Mouse (Mus musculus) hindbrain, postnatal 0 days (tissue): ENCODE results near the gene Kctd13. TPM values are rescaled to one million over a fixed set of nuclear protein-coding genes. Genes with fewer than 3 reads are reported as not detected.
A peak's percentile ranks its signal among the peaks of the same experiment; 100 is the strongest.

Source experiments
- ATAC-seq: fragments of 200-750 bp; cut with Nextera tagmentation; 2 replicates; pipeline ENCODE4 v1.8.0; 2017; ENCODE audit warnings: mild to moderate bottlenecking, moderate TSS enrichment, moderate library complexity
- DNase-seq: peaks from one replicate; pipeline ENCODE4 v3.0.0-alpha.2; 2015; ENCODE audit warnings: low spot score
- H3K27ac ChIP-seq: fragments of 300-500 bp; sonication (generic); 2 replicates; pipeline ENCODE4 v1.5.1; 2014; ENCODE audit warnings: mild to moderate bottlenecking
- H3K27me3 ChIP-seq: fragments of 300-500 bp; sonication (generic); 2 replicates; pipeline ENCODE4 v1.6.1; 2014; ENCODE audit warnings: low read length, mixed read lengths; ENCODE audit not compliant: insufficient read depth
- H3K36me3 ChIP-seq: fragments of 300-500 bp; sonication (generic); 2 replicates; pipeline ENCODE4 v1.6.1; 2014; ENCODE audit warnings: low read length, mixed read lengths; ENCODE audit not compliant: insufficient read depth
- H3K4me1 ChIP-seq: fragments of 300-500 bp; sonication (generic); 2 replicates; pipeline ENCODE4 v1.6.1; 2014; ENCODE audit warnings: antibody characterized with exemption, low read length, mixed read lengths; ENCODE audit not compliant: insufficient read depth
- H3K4me2 ChIP-seq: fragments of 300-500 bp; sonication (generic); 2 replicates; pipeline ENCODE4 v1.6.1; 2014; ENCODE audit warnings: low read depth, mild to moderate bottlenecking, low read length, moderate library complexity, mixed read lengths
- H3K4me3 ChIP-seq: fragments of 300-500 bp; sonication (generic); 2 replicates; pipeline ENCODE4 v1.5.1; 2014; ENCODE audit warnings: low read length
- H3K9ac ChIP-seq: fragments of 300-500 bp; sonication (generic); replicated peaks from 2 replicates; pipeline ENCODE4 v1.6.1; 2014; ENCODE audit warnings: mild to moderate bottlenecking, low read length, moderate library complexity, mixed read lengths
- H3K9me3 ChIP-seq: fragments of 300-500 bp; sonication (generic); 2 replicates; pipeline ENCODE4 v1.6.1; 2016; ENCODE audit warnings: low read length, mixed read lengths
- CTCF ChIP-seq: IDR thresholded peaks from 2 replicates; pipeline ENCODE4 v1.5.1; 2016; ENCODE audit warnings: antibody characterized with exemption, control low read depth, low read depth
- WGBS: fragments of 180-500 bp; shearing (Covaris S2); extraction: QIAGEN DNeasy Blood & Tissue Kit; methylation state at CpG from one replicate; pipeline ENCODE4 v1.1.7; 2014; 5-methylcytosine and 5-hydroxymethylcytosine counted together
- polyA plus RNA-seq: library from polyadenylated mRNA; unstranded; fragments of >200 nt; fragmentation: Nextera tagmentation; extraction: Ambion mirVana; gene quantifications from 2 replicates; pipeline ENCODE4 v1.2.1, GENCODE M21; 2015
- total RNA-seq: library from RNA; depleted of rRNA; stranded (reverse); fragments of >200 nt; gene quantifications from 2 replicates; pipeline ENCODE4 v1.2.3, GENCODE M21; 2014

The Kctd13 gene
- total and polyA plus RNA-seq, 2 experiments from 2014 or later, result 128 to 129 TPM

- no peak overlapping the region for H3K4me3 ChIP-seq
- 50% methylated on average over 6 of the region's 6 CpGs for WGBS
- no peak overlapping the region for H3K27ac ChIP-seq
- no peaks in the 10 kb centered on the region for H3K4me1 ChIP-seq
- ATAC-seq, result no peak
- H3K27me3 ChIP-seq, result no peaks in the 10 kb centered on the region
- no peak for DNase-seq
- peaks cover 16% of the 10 kb centered on the region for H3K36me3 ChIP-seq
- no peak overlapping the region for H3K9ac ChIP-seq
- TF ChIP-seq CTCF, result no peak
- H3K9me3 ChIP-seq, result no peaks in the 10 kb centered on the region
- H3K4me2 ChIP-seq, result no peak overlapping the region
Observed at GRCm38 (mm10) chr7:126941171-126941570, 12.5 kb downstream of the Kctd13 start.

- 58% methylated on average over 5 of the region's 5 CpGs for WGBS
- TF ChIP-seq CTCF, result no peak
- H3K36me3 ChIP-seq, result peaks cover 11% of the 10 kb centered on the region
Observed at GRCm38 (mm10) chr7:126941801-126942200, 13.1 kb downstream of the Kctd13 start.

GRCm38 (mm10) chr7:126946530-126946929 is 17.9 kb downstream of the Kctd13 start:
- H3K27me3 ChIP-seq, result no peaks in the 10 kb centered on the region
- ATAC-seq (no peak), DNase-seq (peak; percentile 58)
- no peak overlapping the region for H3K4me2 ChIP-seq
- peak; percentile 75 for TF ChIP-seq CTCF
- no peak overlapping the region for H3K27ac ChIP-seq
- H3K4me3 ChIP-seq, result no peak overlapping the region
- H3K9me3 ChIP-seq, result no peaks in the 10 kb centered on the region
- peaks cover 8% of the 10 kb centered on the region for H3K4me1 ChIP-seq
- WGBS, result 33% methylated on average over 3 of the region's 3 CpGs
- peaks cover 10% of the 10 kb centered on the region for H3K36me3 ChIP-seq
- H3K9ac ChIP-seq, result no peak overlapping the region

More at GRCm38 (mm10) chr7:126941801-126942200, 13.1 kb downstream of the Kctd13 start:
- no peaks in the 10 kb centered on the region for H3K4me1 ChIP-seq
- DNase-seq, result no peak
- H3K9ac ChIP-seq, result no peak overlapping the region
- H3K9me3 ChIP-seq, result no peaks in the 10 kb centered on the region
- no peak overlapping the region for H3K4me2 ChIP-seq
- H3K27me3 ChIP-seq, result no peaks in the 10 kb centered on the region
- H3K4me3 ChIP-seq, result no peak overlapping the region
- no peak for ATAC-seq
- H3K27ac ChIP-seq, result no peak overlapping the region

GRCm38 (mm10) chr7:126948626-126949025 is 19.9 kb downstream of the Kctd13 start:
- H3K4me1 ChIP-seq, result peaks cover 14% of the 10 kb centered on the region
- ATAC-seq, result no peak
- 78% methylated on average over 10 of the region's 10 CpGs for WGBS
- no peak for DNase-seq
- no peak for TF ChIP-seq CTCF
- H3K9ac ChIP-seq, result peak overlapping the region; percentile 56
- no peaks in the 10 kb centered on the region for H3K9me3 ChIP-seq
- H3K4me2 ChIP-seq, result peak overlapping the region; percentile 88
- H3K27ac ChIP-seq, result peak overlapping the region; percentile 87
- peak overlapping the region; percentile 52 for H3K4me3 ChIP-seq
- no peaks in the 10 kb centered on the region for H3K27me3 ChIP-seq
- peaks cover 4% of the 10 kb centered on the region for H3K36me3 ChIP-seq

- peak; percentile 78 for DNase-seq
- peaks cover 4% of the 10 kb centered on the region for H3K36me3 ChIP-seq
- no peak for TF ChIP-seq CTCF
- H3K4me1 ChIP-seq, result peaks cover 14% of the 10 kb centered on the region
- peak; percentile 72 for ATAC-seq
- H3K9ac ChIP-seq, result peak within 1 kb of the TSS; percentile 56
- peak within 1 kb of the TSS; percentile 52 for H3K4me3 ChIP-seq
- H3K4me2 ChIP-seq, result peak within 1 kb of the TSS; percentile 88
- 1% methylated on average over 21 of the region's 21 CpGs for WGBS
- H3K9me3 ChIP-seq, result no peaks in the 10 kb centered on the region
- peak within 1 kb of the TSS; percentile 87 for H3K27ac ChIP-seq
- H3K27me3 ChIP-seq, result no peaks in the 10 kb centered on the region
Observed at GRCm38 (mm10) chr7:126949403-126949792, 20.7 kb downstream of the Kctd13 start, which contains the start of gene Asphd1. Gene Asphd1, minus strand, starts transcription at chr7:126949582.

GRCm38 (mm10) chr7:126949793-126950646 is 21.3 kb downstream of the Kctd13 start, which contains the start of gene Sez6l2:
Gene Sez6l2, plus strand, starts transcription at chr7:126950563.
- Histone ChIP-seq H3K9me3 (no peaks in the 10 kb centered on the region), H3K4me3 (peak within 1 kb of the TSS; percentile 52), H3K4me1 (peaks cover 14% of the 10 kb centered on the region), H3K36me3 (peaks cover 3% of the 10 kb centered on the region), H3K4me2 (peak within 1 kb of the TSS; percentile 88), H3K9ac (peak within 1 kb of the TSS; percentile 56), H3K27ac (peak within 1 kb of the TSS; percentile 87), H3K27me3 (no peaks in the 10 kb centered on the region)
- peak; percentile 92 for DNase-seq
- no peak for TF ChIP-seq CTCF
- peak; percentile 90 for ATAC-seq
- WGBS, result under 1% methylated on average over 42 of the region's 42 CpGs
